Mouse (Mus musculus) urinary bladder, postnatal 36 days (tissue): ENCODE results near the gene Pdgfa.
A peak's percentile ranks its signal among the peaks of the same experiment; 100 is the strongest.

Experiments used
- DNase-seq, 2 experiments: peaks; one replicate each; pipeline ENCODE4 v3.0.0; 2022; ENCODE audit warnings: low spot score in 2 of 2, mixed read lengths in 1 of 2

The Pdgfa gene

GRCm38 (mm10) chr5:138997171-138997788, at the start of gene Pdgfa:
Gene Pdgfa, minus strand, starts transcription at chr5:138997370.
- peak; percentile 49 to 65 for DNase-seq

GRCm38 (mm10) chr5:139046636-139047035, 49.5 kb upstream of the Pdgfa start:
- no peak for DNase-seq

GRCm38 (mm10) chr5:139043546-139043945, 46.4 kb upstream of the Pdgfa start:
- no peak for DNase-seq

DNA sequence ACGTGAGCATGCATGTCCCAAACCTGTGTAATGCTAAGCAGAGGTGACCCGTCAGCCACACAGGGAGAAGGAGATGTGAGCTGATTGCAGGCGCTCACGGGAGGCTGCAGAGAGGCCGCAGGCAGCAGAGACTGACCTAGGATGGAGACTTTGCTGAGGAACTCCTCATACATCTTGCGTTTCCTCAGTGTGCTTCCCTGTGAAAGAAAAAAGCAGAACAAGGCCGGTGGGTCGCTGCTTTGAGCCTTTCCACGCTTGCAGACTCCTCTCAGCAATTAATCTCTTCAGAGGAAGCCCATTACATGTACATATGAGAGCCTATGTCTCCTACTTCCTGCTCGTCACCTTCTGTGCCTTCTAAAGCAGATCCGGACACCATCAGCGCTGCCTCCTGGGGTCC, 45.1 kb upstream of the Pdgfa start:
- no peak for DNase-seq

DNA sequence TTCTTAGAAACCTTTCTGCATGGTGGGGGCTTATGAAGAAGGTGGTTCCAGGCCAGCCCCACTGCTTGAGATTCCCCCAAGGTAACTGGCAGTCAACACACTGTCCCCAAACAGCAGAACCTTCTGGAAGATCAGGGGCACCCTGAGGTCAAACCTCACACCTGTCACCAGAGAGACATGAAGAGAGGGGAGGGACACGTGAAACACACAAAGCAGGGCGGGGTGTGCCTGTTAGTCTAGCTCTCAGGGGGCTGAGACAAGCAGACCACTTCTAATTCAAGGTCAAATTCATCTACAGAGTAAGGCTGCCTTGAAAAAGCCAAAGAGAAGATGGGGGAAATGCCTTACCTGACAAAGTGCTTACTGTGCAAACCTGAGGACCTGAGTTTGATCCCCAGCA, 38.0 kb upstream of the Pdgfa start:
- DNase-seq, result no peak

DNA sequence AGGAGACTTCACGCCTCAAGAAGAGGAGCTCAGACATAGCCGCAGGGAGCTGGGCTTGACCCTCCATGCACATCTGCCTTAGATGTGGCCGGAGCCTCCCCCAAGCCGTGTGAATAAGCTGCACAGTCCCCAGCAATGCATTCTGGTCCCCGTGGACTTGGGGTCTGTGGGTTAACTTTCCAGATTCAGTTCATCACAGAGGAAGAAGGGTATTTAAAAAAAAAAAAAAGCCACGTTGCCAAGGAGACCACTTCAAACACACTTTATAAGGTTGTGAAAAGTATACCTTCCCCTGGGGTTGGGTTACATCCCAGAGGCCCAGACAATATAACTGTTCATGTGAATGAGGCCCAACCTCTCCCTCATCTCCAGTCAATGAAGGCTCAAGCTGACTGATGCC, 37.6 kb upstream of the Pdgfa start:
- DNase-seq, result no peak

DNA sequence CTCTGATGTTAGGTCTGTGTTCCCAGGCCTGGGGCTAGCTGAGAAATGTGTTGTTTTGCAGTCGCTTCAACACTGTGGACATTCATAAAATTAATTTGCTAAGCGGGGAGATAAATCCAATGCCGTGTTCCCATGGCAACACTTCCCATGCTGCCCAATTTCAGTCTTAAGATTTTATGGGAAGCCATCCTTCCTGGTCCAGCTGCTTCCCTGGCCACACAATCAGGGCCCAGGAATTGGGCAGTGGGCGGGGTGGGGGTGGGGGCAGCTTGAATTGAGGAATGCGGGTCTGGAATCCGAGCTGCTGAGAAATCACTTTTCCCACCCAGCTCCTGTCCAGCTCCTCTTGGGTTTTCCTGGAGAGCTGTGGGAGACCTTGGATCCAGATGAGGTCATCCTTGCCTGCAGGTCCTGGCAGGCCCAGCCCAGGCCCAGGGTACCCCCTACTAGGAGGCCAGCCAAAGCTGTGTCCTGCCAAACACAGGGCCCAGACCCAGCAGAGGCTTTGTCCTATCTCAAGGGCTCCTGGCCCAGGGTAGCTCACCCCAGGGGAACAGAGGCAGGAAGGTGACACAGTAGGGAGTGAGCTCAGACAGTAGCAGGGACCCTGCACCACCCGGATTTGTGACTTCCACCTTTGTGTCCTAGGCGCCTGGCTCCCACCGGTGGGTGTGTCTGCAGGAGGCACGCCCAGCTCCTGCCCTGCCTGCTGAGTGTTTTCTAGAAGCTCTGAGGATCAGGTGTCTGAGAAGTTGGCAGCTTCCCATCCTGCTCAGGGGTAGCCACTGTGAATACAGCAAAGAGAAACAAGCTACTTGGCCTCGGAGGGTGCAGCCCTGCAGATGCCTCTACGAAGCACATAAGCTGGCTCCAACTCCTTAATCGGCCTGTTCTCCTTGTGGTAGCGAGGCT, 36.5 kb upstream of the Pdgfa start:
- DNase-seq, result no peak

- no peak for DNase-seq
Observed at GRCm38 (mm10) chr5:139027603-139028002, 30.4 kb upstream of the Pdgfa start.

- no peak for DNase-seq
Observed at GRCm38 (mm10) chr5:139024351-139025105, 27.4 kb upstream of the Pdgfa start.

GRCm38 (mm10) chr5:139020595-139020994, 23.4 kb upstream of the Pdgfa start:
- no peak for DNase-seq

DNA sequence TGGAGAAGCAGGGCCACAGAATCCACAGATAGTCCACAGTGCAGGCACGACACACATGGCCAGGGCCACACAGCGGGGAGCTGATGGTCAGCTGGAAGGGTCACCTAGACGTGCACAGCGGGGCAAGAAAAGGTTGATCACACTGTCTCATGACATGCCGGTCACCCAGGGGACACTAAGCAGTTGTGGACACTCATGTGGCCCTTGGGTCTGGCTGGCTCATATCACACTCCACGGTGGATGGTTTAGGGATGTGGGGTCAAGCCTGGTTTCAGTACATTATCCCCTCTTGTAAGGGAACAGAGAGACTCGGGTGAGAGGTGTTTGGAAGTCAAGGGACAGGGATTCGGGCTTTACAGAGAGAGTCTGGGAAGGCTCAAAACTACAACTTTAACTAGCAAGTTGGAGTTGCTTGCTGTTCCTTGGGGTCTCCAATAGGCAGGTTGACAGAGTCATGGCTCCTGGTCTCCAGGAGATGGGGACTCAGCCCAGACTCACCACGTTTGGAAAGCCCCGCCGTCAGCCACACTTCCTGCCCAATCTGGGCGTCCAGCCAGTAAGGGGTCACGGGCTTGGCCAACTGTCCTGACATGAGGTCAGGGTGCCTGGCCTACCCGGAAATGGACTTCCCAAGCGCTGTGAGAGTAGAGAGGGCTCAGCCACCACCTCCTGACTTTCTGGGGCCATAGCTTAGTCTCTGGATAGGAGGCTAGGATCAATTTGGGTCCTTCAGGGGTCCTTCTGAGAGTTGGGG, 20.4 kb upstream of the Pdgfa start:
- DNase-seq, result peak in 1 of 2 experiments; percentile 34

DNA sequence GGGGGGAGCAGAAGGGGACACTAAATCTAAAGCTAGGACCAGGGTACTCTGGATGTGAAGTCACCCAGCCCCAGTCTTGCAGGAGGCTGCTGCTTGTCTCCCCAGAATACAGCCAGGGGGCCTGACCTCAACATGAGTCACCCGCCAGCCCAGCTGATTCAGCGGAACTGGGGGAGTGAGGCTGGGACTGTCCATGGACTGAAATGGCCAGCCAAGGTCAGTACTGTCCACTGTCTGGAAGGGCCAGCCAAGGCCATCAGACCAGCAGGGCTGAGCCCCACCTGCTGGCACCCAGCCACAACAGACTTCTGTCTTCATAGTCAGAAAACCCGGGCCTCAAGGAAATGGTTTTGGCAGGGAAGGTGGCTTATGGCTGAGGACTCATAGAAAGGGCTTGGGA, 17.9 kb upstream of the Pdgfa start:
- DNase-seq, result peak; percentile 25 to 61

GRCm38 (mm10) chr5:139010649-139011048, 13.5 kb upstream of the Pdgfa start:
- DNase-seq, result no peak

DNA sequence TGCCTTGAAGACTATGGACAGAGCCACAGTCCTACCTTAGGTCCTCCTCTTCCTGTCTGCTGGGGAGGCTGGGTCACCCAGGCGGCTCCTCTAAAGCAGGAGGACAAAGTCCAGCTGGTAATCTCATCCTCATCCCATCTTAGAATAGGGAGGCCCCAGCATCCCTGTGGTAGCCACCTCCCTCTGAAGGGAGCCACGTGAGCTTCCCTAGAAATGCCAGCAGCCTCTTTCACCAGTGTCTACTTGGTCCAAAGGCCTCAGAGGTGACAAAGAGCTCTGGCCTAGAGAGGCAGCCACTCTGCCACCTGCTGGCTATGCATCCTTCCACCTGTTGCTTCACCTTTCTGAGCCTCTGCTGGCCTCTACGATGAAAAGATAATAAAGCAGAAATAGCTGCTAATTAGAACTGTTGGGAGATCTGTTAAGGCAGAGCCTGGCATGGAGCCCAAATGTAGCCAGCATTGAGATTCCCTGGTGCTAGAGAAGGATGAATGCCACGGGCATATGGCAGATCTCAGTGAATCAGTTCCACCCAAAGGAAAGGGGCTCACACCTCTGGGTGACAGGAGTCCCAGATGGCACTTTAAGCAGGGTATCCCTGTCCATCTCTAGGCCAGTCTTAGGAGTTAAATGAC, 10.1 kb upstream of the Pdgfa start:
- DNase-seq, result peak; percentile 24 to 36

DNA sequence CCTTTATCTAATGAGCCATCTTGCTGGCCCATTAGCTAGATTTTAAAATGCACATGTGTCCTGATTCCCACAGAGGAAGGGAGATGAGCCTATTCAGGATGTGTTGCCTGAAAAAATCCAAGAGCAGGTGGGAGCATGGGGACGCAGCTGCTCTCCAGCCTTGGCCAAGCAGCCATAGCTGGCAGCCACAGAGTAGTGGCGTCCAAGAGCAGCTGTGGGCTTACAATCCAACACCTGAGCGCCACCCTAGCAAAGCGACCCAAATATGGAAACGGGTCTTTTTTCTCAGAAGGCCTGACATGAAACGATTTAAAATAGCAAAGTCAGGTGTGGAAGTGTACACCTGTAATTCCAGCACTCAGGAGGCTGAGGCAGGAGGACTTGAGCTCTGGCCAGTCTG, 7.4 kb upstream of the Pdgfa start:
- DNase-seq, result no peak

DNA sequence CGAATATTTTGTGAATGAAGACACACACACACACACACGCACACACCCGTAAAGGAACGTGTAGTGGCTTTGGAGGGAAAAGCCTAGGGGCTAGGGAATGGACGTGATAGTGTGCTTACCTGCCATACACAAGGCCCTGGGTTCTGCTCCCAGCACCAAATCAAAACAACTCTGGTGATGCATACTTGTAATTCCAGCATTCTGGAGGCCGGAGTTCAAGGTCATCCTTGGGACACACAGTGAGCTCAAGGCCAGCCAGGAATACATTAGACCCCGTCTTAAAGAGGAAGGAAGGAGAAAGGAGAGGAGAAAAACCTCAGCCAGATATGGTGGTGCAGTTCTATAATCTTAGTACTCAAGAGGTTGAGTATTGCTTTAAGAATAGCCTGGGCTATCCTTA, 2.5 kb upstream of the Pdgfa start:
- DNase-seq, result no peak

DNA sequence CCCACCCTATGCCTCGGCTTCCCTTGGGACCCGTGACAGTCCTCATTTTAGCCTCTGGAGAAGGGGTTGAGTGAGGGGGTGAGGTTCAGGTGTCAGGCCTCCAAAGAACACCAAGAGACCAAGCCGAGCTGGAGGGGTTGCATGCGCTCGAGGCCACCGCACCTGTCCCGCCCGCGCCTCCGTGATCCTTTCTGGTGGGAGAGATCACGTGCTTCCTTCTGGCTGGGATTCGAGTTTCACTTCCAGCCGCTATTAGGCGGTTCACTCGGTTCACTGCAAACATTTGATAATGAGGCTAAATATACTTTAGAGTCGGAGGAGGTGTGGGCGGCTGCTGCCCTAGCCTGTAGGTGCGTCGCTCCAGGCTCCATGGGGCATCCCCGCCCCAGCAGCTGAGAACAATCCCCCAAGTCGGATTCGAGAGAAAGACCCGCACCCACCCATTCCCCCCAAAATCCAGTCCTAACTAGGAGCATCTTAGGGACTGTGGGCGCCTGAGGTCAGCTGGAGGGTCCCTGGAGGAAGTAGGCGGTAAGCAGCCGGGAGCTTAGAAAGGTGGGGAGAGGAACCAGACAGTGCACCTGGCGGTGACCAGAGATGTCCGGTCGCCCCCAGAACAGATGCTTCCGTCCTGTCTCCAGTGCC, 888 bp upstream of the Pdgfa start:
- peak; percentile 11 to 17 for DNase-seq

DNA sequence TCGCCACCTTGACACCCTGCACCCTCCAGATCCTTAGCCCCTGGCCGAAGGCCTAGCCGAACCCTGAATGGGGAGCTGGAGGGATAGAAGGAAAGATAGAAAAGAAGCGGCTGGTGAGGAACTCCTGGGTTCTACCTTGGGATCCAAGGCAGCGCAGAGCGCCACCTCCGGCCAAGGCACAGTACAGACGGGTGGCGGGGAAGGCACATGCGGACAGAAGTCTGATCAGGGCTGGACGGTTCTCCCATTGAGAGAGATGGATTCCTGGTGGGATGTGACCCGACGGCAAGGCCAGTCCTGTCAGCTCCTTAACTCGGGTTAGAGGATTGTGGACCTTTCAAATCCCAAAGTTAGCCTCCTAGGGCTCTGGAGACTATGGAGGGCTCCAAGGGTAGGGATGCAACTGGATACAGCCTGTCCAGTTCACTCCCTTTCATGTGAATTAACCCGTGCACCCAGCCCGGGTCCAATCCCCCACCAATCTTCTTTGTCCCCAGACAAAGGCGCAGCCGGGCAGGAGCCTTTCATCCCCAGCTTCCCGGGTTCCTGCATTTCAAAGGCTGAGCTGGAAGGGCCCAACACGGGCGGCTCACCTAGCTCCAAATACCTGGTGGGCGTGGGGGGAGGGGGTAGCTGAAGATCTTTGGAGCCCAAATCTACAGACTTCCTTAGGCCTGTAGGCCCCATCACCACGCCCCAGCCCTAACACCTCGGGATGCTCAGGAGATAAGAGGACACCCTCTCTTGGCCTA, 672 bp downstream of the Pdgfa start:
- peak; percentile 21 to 34 for DNase-seq

GRCm38 (mm10) chr5:138995721-138996311, 1.4 kb downstream of the Pdgfa start:
- peak; percentile 51 to 70 for DNase-seq
